In genomic region chr13:96985599-96986275, GRCm38 (mm10) we compare ENCODE assay signal across 25 mouse cellular contexts. TPM values are rescaled to one million over a fixed set of nuclear protein-coding genes. Genes with fewer than 3 reads are reported as not detected.
DNase-seq lines count a peak whose midpoint lies in the region; ATAC-seq and TF ChIP-seq lines count a peak whose summit lies in the region.
"Had no signal": no experiment of that assay in that cellular context is flagged by ENCODE, and none has a peak within 500 bp of the region (broad histone marks: within the 10 kb centered on the region; RNA-seq: fewer than 3 reads in every experiment).

No protein-coding gene starts in this region.

- intact Hi-C loops in heart, postnatal 36 days (cut with DNase I), result no loop called here

- H3K9ac ChIP-seq in heart, embryonic 13.5 days, result no peak overlapping the region; the same call in 1 of the 2 replicates
- no peak overlapping the region for H3K9ac ChIP-seq in kidney, embryonic 14.5 days (ENCODE audit: low read depth, low read length)
- H3K9ac ChIP-seq: forebrain, postnatal 0 days; limb, embryonic 15.5 days; midbrain, embryonic 12.5 days; stomach, embryonic 15.5 days had no signal

- peaks cover 19% of the 10 kb centered on the region for H3K4me1 ChIP-seq in heart, embryonic 13.5 days
- H3K4me1 ChIP-seq in kidney, embryonic 14.5 days (ENCODE audit: control insufficient read depth, insufficient read depth, low read length), result peaks cover 18% of the 10 kb centered on the region
- H3K4me1 ChIP-seq in testis, adult 2 months (ENCODE audit: control insufficient read depth, insufficient read depth, low read length), result peaks cover 21% of the 10 kb centered on the region
- H3K4me1 ChIP-seq: midbrain, embryonic 12.5 days; stomach, embryonic 15.5 days had no signal

- no peak for ATAC-seq in heart, embryonic 13.5 days (ENCODE audit: extremely low read depth, insufficient number of reproducible peaks, low FRiP score, low TSS enrichment)
- ATAC-seq in kidney, embryonic 14.5 days (ENCODE audit: low FRiP score, low TSS enrichment), result no peak
- ATAC-seq: forebrain, postnatal 0 days had no signal

- no peaks in the 10 kb centered on the region for H3K36me3 ChIP-seq in heart, embryonic 13.5 days
- no peaks in the 10 kb centered on the region for H3K36me3 ChIP-seq in kidney, embryonic 14.5 days (ENCODE audit: control insufficient read depth, insufficient read depth, low read length)
- no peaks in the 10 kb centered on the region for H3K36me3 ChIP-seq in testis, adult 2 months (ENCODE audit: control insufficient read depth, insufficient read depth, low read length)
- H3K36me3 ChIP-seq: forebrain, embryonic 10.5 days; G1E; limb, embryonic 15.5 days; midbrain, embryonic 12.5 days; stomach, embryonic 15.5 days had no signal

- H3K9me3 ChIP-seq in heart, embryonic 13.5 days, result no peaks in the 10 kb centered on the region
- H3K9me3 ChIP-seq in kidney, embryonic 14.5 days (ENCODE audit: control insufficient read depth, low read length), result no peaks in the 10 kb centered on the region
- H3K9me3 ChIP-seq: forebrain, embryonic 10.5 days; G1E; limb, embryonic 15.5 days; midbrain, embryonic 12.5 days; stomach, embryonic 15.5 days had no signal

- no peak overlapping the region for H3K4me3 ChIP-seq in heart, embryonic 13.5 days
- no peak overlapping the region for H3K4me3 ChIP-seq in kidney, embryonic 14.5 days (ENCODE audit: low read length)
- no peak overlapping the region for H3K4me3 ChIP-seq in testis, adult 2 months (ENCODE audit: control insufficient read depth, low read depth, low read length)
- H3K4me3 ChIP-seq: forebrain, embryonic 10.5 days; limb, embryonic 15.5 days; midbrain, embryonic 12.5 days; stomach, embryonic 15.5 days had no signal

- TF ChIP-seq POLR2A in testis, adult 2 months (IDR thresholded peaks at IDR 0.05; ENCODE audit: control insufficient read depth, low read depth, low read length), result no peak

- no peak for TF ChIP-seq CTCF in testis, adult 2 months (IDR thresholded peaks at IDR 0.05; ENCODE audit: control insufficient read depth, insufficient read depth, insufficient replicate concordance, low read depth, low read length)

- DNase-seq in heart, postnatal 36 days, result no peak
- DNase-seq in kidney, adult 8-10 months, result peak; percentile 30 to 47
- no peak for DNase-seq in testis, postnatal 10 days (ENCODE audit: low spot score)
- peak; percentile 42 for DNase-seq in yolk sac, embryonic 10.5 days (ENCODE audit: low spot score)
- DNase-seq in thymus, postnatal 14 days, result no peak
- DNase-seq: cerebellum, adult 2 months; cerebellum, postnatal 36 days; forebrain, postnatal 0 days; heart, postnatal 4 days; layer of hippocampus, postnatal 36 days; right cerebral cortex, postnatal 25 days had no signal

- 40% methylated on average over 12 of the region's 12 CpGs for WGBS in heart, embryonic 13.5 days
- WGBS in kidney, embryonic 14.5 days, result 58% methylated on average over 12 of the region's 12 CpGs

- H3K27ac ChIP-seq in heart, embryonic 13.5 days (replicated peaks), result no peak overlapping the region
- H3K27ac ChIP-seq in kidney, embryonic 14.5 days (ENCODE audit: low read depth, low read length), result no peak overlapping the region
- 0 out of 2 replicates have a peak overlapping the region, but pooled peaks have one; percentile 33 for H3K27ac ChIP-seq in testis, adult 2 months (ENCODE audit: control insufficient read depth, insufficient read depth, low read depth, low read length)
- H3K27ac ChIP-seq: forebrain, embryonic 10.5 days; limb, embryonic 15.5 days; macrophage; midbrain, embryonic 12.5 days; stomach, embryonic 15.5 days had no signal

- 0 out of 2 replicates have a peak overlapping the region, but pooled peaks have one; percentile 4 for H3K4me2 ChIP-seq in heart, embryonic 13.5 days
- H3K4me2 ChIP-seq in kidney, embryonic 14.5 days (replicated peaks; ENCODE audit: low read depth, low read length), result no peak overlapping the region
- H3K4me2 ChIP-seq: heart, embryonic 11.5 days; limb, embryonic 15.5 days; midbrain, embryonic 12.5 days; stomach, embryonic 15.5 days had no signal

- no peaks in the 10 kb centered on the region for H3K27me3 ChIP-seq in heart, embryonic 13.5 days (replicated peaks)
- H3K27me3 ChIP-seq in kidney, embryonic 14.5 days (ENCODE audit: control insufficient read depth, insufficient read depth, low read length), result no peaks in the 10 kb centered on the region
- H3K27me3 ChIP-seq in testis, adult 2 months (ENCODE audit: control insufficient read depth, insufficient read depth, low read length), result no peaks in the 10 kb centered on the region
- H3K27me3 ChIP-seq: limb, embryonic 15.5 days; midbrain, embryonic 12.5 days; stomach, embryonic 15.5 days had no signal

RNA-seq across cellular contexts. Expression of gene 1700029F12Rik, which starts 48.4 kb away (rescaled TPM):
- not detected in 2 replicates for polyA plus RNA-seq in heart, embryonic 13.5 days (2015; fragmentation: Nextera tagmentation; extraction: Ambion mirVana)
- not detected for total RNA-seq in heart, postnatal 36 days (2021)
- polyA plus RNA-seq in kidney, embryonic 14.5 days (2014; fragmentation: Nextera tagmentation; extraction: Ambion mirVana), result not detected in 2 replicates
- polyA plus RNA-seq in testis, adult 2 months (2012; rRNA removed), result 2,075 and 2,753 TPM in 2 replicates
- total RNA-seq: forebrain, postnatal 0 days; G1E; gastrocnemius, postnatal 4 days; heart, postnatal 4 days; layer of hippocampus, postnatal 36 days; left cerebral cortex, postnatal 25 days had no signal
- polyA plus RNA-seq: cerebellum, adult 2 months; forebrain, embryonic 10.5 days; forebrain, postnatal 0 days; G1E; heart, embryonic 11.5 days; limb, embryonic 15.5 days; lung, embryonic 16.5 days; macrophage; midbrain, embryonic 12.5 days; neural tube, embryonic 14.5 days; stomach, embryonic 15.5 days had no signal

Comparison
In these comparisons a context has a peak if more than half of its experiments do, and no peak if none do; other contexts are left out.
1. DNase-seq: peak in kidney, adult 8-10 months (2 of 2) and yolk sac, embryonic 10.5 days (single experiment); none in heart, postnatal 36 days (0 of 2), testis, postnatal 10 days (single experiment) and thymus, postnatal 14 days (single experiment).
2. RNA of gene 1700029F12Rik, which starts 48.4 kb away (polyA plus RNA-seq): 2,075 to 2,753 TPM in testis, adult 2 months; not detected in heart, embryonic 13.5 days and not detected in kidney, embryonic 14.5 days; every median in the first group is over 1,000 times any median in the second.